Mouse (Mus musculus) CH12F3 (cell line): ENCODE data around the gene Aldh4a1.

Experiments
- in situ Hi-C: fragments of 300-500 bp; cut with MboI; formaldehyde crosslinking; loops from 2 replicates; pipeline ENCODE4 v1.14.3; 2020; ENCODE audit warnings: low sequenced_read_pairs

The Aldh4a1 gene

GRCm38 (mm10) chr4:139653238-139653637 lies 30.6 kb downstream of the Aldh4a1 start, which contains the start of gene Tas1r2:
TSS of gene Tas1r2 (plus strand) at chr4:139653538.
- in situ Hi-C loops, result no loop called here

GRCm38 (mm10) chr4:139661897-139662296 lies 39.2 kb downstream of the Aldh4a1 start:
- in situ Hi-C loops, result no loop called here

- in situ Hi-C loops, result no loop called here
These were observed 45.0 kb downstream of the Aldh4a1 start for GRCm38 (mm10) chr4:139667632-139668031.

GRCm38 (mm10) chr4:139669847-139670246 lies 47.2 kb downstream of the Aldh4a1 start:
- in situ Hi-C loops, result no loop called here

GRCm38 (mm10) chr4:139675696-139676095 lies 53.0 kb downstream of the Aldh4a1 start:
- in situ Hi-C loops, result loop anchor here (25.0 kb wide), 1 partner anchor 187 kb away; no protein-coding TSS in a partner anchor

- in situ Hi-C loops, result loop anchor here (25.0 kb wide), 1 partner anchor 178 kb away; no protein-coding TSS in a partner anchor
These were observed 61.3 kb downstream of the Aldh4a1 start for GRCm38 (mm10) chr4:139683728-139684638.

- in situ Hi-C loops, result loop anchor here (25.0 kb wide), 1 partner anchor 178 kb away; no protein-coding TSS in a partner anchor
These were observed 62.0 kb downstream of the Aldh4a1 start for GRCm38 (mm10) chr4:139684639-139685017.

- in situ Hi-C loops, result loop anchor here (25.0 kb wide), 1 partner anchor 174 kb away; no protein-coding TSS in a partner anchor
These were observed 65.4 kb downstream of the Aldh4a1 start for GRCm38 (mm10) chr4:139688058-139688457.

GRCm38 (mm10) chr4:139689627-139690269 lies 67.1 kb downstream of the Aldh4a1 start:
- in situ Hi-C loops, result loop anchor here (25.0 kb wide), 1 partner anchor 173 kb away; no protein-coding TSS in a partner anchor

- in situ Hi-C loops, result loop anchor here (25.0 kb wide), 1 partner anchor 169 kb away; no protein-coding TSS in a partner anchor
These were observed 70.6 kb downstream of the Aldh4a1 start for GRCm38 (mm10) chr4:139693315-139693714.

DNA sequence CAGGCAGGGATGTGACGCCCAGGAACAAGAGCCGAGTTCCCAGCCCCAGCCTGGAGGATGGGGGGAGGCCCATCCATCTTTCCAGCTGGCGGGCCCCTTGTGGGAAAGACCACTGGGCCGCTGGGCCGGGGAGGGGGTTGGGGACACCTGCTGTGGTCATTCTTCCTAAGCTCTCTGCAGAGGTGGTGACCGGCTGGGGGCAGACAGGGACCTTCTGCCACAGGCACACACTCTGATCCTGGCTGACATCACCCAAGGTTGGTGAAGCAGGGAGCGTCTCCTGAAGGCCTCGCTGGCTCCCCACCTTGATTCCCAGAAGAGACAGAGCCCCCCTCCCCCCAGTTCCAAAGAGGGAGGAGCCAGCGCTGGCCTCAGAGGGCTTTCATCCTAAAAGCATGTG lies 75.1 kb downstream of the Aldh4a1 start:
- in situ Hi-C loops, result loop anchor here (25.0 kb wide), 1 partner anchor 165 kb away; no protein-coding TSS in a partner anchor

DNA sequence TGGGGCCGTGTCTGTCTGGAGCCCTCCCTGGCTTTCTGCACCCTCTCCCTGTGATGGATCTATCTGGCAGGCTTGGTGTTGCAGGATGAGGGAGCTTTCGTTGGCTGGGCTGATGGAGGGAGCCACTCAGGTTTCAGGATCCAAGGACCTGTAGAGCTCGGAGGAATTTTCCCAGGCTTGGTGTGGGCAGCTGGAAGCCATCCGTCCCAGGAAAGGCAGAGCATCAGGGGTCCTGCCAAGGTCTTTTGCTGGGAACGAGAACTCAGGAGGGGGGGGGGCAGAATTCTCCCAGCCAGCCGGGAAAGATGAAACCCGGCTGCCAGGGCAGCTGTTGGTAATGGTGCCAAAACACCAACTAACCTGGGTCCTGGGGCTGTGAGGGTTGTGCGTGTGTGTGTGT lies 75.9 kb downstream of the Aldh4a1 start:
- in situ Hi-C loops, result loop anchor here (25.0 kb wide), 1 partner anchor 164 kb away; no protein-coding TSS in a partner anchor
